Mouse (Mus musculus): ENCODE measurements around the gene Btbd17.

The Btbd17 gene

DNA sequence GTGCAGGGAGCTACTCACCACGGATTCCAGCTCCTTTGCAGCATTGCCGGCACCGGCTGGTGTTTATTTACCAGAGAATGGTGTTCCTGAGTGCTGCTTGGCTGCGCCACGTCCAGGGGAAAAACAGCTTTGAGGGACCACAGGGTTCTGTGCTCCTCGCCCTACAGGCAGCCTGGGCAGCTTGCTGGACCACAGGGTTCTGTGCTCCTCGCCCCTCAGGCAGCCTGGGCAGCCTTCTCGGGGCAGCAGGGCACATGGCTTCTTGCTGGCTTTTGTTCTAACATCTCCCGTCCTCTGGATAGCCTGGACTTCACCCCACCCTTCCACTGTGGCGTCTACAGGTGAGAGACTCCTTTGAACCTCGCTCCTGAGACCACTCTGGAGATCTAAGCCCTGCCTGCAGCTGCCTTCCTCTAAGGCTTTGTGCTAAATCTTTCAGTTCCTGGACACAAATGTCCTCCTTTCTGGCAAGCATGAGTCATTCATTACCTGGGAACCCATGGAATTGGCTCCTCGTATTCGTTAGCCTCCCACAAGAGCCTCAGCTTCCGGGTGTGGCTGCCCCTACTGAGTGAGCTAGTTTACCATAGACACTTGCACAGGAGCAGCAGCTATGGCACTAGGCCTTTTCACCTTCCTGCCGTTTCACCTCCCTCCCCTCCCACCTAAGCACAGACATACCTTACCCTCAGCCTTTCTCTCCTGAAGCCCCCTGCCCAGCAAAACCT lies 7.0 kb upstream of the Btbd17 start:
- DNase-seq (ENCODE audit: low spot score) = no peak

DNA sequence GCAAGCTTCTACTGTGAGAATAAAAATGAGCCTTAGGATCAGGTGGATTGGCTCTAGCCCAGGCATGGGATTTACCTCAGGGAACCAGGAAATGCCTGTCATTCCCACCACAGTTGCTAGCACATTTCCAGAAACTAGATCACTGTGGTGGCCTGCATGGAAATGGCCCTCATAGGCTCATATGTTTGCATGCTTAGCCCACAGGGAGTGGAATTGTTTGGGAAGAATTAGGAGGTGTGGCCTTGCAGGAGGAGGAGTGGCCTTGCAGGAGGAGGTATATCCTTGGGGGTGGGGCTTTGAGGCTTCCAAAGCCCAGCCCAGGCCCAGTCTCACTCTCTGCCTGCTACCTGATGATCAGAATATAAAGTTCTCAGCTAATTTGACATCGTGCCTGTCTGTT lies 6.2 kb upstream of the Btbd17 start:
- no peak for DNase-seq (ENCODE audit: low spot score)

DNA sequence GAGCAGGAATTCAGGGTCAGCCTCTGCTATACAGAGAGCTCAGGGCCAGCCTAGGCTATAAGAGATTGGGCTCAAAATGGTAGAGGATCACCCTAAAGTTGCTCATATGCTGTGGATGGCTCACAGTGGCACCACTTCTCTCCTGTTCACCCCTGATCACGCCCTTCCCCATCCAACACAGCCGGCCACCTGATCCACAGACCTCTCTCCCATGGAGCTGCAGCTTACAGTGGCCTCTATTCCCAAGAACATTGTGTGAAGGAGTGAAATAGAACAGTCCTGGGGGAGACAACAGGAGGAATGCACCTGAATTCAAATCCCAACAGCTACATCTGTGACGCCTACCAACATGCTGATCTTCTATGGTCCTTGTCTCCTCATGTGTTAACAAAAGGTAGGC lies 2.9 kb upstream of the Btbd17 start, which contains the start of gene Gpr142:
Gpr142 (plus strand) TSS at position 301 of the 400 bp plus-strand sequence.
- no peak for DNase-seq (ENCODE audit: low spot score)

DNA sequence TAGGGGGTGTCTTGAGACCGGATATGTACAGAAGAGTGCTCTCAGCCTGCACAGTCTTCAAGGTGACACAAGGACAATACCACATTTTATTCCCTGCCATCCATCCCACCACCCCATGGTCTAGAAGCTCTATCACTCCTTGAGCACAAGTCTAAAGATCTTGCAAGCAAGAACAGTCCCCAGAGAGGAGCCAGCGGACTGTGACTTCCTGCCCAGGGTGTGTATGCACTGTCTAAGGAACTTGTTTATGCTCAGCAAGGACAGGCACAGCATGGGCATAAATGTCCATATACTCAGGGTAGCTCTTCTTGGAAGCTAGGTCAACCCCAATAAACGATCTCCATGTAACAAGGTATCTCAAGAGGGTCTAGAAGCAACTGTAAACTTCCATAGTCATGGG lies 2.2 kb upstream of the Btbd17 start:
- no peak for DNase-seq (ENCODE audit: low spot score)

DNA sequence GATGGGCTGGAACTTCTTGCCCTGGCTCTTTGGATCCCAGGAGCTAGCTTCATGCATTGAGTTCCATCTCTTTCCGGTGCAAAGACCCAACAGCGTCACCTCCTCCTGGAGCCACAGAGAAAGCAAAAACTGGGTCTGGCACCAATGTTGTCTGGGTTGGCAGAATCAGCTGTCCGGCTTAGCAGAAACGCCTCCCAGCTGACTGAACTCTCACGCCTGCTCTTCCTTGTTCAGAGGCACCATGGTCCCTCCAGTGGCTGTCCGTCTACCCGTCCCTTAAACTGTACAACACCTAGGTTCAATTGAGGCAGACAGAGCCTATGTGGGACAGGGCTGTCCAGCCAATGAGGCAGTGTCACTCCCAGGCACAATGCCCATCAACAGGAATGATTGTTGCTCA lies 1.4 kb upstream of the Btbd17 start:
- no peak for DNase-seq (ENCODE audit: low spot score)

DNA sequence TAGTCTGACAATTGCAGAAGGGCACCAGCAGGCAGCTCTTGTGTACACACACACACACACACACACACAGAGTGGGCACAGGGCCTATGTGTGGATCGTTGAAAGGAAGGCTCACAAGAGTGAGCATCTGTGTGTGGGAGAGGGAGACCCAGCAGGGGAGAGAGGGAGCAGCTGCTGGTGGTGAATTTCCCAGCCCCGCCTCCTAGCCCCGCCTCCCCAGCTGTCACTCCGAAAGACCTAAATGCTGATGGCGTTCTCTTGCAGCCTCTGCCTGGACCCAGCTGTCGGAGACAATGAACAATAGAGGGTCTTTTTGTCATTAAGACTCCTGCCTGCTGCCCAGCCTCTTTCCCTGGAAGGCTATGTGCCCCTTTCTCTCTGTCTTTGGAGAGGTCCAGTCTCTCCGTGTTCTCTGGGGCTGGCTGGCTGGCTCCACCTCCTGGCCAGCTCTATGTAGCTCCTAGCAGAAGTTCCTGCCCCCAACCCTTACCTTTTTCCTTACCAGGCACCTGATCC lies 456 bp downstream of the Btbd17 start:
- DNase-seq (ENCODE audit: low spot score) = no peak

DNA sequence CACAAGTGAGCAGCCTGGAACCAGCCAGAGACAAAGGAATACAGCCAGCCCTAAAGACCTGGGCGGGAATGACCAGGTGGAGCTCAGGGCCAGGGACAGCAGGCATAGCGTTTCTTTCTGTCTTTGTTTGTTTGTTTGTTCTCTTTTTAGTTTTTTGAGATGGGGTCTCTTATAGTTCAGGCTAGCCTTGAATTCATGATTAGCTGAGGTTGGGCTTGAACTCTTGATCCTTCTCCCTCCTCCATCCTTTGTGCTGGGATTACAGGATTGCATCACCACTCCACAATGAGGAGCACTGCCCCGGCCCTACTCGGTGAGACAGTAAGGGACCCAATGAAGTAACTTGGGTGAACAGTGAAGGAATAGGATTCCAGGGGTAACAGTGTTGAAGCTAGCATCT lies 1.1 kb downstream of the Btbd17 start:
- DNase-seq (ENCODE audit: low spot score) = no peak

DNA sequence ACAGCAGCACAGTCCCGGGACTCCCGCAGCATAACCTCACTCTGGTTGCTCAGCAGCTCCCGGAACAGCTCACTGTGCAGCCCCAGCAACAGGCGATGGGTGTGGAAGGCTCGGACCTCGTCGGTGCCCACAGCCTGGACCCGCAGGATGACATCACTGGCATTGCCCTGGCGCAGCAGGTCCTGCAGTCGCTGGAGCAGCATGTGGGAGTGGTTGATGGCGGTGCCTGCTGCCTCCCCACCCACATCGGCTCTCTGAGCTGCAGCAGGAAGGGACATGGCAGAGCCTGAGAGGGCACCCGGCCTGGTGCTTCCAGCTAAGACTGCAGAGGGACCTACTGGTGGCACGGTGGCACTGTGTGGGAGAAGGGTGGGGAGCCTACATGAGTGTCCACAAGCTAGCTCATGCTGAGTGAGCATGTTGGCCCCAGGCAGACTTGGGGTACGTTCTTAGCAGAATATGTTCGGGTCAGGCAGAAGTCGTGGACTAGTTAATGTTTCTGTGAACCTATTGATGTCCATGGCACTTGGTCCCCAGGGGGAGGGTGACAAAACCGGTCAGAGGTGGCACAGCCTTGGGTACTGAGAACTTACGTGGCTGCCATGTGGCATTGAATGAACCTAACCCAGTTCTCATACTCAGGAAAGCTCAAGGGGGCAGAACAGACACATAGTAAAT lies 1.7 kb downstream of the Btbd17 start:
- DNase-seq (ENCODE audit: low spot score) = no peak

DNA sequence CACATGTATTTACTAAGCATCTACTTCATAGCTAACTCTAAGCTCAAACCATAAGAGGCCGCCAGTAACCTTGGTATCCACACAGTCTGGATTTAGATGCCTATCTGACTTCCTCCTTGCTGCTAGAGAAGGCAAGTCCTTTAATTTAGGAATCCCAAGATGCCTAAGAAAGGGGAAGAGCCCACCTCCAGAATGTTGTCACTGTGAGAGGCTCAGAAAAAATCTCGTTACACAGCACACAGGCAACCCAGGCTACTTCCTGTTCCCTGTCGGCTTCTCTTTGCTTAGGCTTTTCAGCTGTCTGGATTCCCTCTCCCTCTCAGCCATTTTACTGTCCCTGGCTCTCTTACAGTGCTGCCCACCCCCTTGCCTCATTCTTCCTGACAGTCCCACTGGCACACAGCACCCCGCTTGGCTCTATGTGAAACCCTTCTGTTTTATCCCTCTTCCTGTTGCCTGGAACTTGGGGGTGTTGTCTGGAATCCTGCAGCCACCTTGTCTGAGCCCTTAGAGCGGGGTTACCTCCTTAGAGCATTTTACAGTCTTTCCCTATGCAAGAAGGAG lies 2.7 kb downstream of the Btbd17 start:
- DNase-seq (ENCODE audit: low spot score) = no peak

DNA sequence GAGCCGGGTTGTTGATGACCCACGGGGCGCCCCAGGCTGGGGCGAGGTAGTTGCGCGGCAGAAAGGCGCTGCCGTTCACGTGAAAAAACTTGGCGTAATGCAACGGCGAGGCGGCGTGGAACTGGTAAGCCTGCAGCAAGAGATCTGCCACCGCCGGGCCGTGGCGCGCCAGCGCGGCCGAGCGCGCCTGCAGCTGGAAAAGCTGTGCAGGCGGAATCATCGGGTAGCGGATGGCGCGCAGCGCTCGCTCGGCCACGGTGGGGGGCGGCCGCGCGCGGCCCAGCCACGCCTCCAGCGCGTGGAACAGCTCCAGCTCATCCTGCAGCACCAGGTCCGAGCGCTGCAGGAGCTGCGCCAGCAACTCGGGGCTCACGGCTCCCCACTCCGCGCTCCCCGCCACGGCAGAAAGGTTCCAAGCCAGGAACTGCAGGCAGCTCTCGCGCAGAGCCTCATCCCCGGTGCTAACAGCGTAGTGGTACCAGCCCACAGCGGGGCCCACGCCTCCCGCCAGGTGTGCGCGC lies 3.8 kb downstream of the Btbd17 start:
- DNase-seq (ENCODE audit: low spot score) = no peak

DNA sequence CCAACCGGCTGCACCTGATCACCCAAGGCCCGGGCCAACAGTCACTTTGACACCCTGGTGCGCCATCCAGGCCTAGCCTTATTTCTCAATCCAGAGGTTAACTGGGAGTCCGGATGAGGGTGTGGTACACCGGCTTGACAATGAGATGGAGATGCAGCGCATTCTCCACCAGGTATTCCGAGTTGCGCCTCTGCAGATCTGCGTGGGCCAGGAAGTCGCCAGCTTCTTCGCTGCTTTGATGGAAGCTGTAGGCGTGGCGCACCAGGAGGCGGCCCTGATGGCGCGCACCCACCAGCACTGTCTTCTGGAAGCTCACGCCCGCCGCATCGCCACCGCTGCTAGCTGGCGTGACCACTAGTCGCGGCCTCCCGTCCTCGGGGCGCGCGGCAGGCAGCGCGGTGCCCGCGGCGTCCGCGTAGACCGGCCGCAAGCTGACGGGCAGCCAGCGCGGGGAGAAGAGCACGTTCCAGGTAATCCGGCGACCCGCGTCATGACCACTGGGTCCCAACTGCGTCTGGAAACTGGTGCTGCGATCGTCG lies 4.3 kb downstream of the Btbd17 start:
- no peak for DNase-seq (ENCODE audit: low spot score)

DNA sequence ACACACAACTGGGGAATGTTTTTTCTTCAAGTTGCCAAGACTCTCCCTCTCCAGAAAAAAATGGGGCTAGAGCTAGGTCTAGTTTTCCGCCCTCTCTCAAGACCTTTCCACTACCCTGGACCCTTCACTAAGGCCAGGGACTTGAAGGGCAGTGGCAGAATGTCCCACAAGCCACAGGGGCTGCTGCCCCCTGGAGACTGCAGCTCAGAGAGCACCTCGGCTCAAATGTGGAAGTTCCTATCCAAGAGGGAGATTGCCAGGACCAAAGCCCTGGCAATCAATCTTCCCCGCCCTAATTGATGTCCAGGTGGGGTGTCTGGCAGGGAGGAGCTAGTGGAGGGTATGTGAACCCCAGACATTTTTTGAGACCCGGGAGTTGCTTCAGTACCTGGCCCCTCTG lies 4.9 kb downstream of the Btbd17 start:
- no peak for DNase-seq (ENCODE audit: low spot score)

DNA sequence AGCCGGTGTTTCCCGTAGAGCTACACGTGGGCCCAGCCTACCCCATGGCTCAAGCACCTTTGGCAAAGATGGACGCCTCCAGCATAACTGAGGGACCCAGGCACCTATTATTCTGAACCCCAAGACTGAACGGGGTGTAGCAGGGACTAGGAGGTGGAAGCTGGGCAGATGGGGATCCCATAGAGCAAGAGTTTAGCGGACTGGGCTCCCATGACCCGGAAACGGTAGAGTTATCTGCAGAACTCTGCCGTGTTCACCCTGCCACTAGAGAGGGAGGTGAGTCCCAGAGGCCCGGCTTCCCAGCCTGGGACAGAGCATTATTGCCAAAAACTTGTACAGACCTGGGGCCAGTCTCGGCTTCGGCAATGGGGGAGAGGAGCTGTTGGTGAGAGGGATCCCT lies 5.6 kb downstream of the Btbd17 start:
- no peak for DNase-seq (ENCODE audit: low spot score)

DNA sequence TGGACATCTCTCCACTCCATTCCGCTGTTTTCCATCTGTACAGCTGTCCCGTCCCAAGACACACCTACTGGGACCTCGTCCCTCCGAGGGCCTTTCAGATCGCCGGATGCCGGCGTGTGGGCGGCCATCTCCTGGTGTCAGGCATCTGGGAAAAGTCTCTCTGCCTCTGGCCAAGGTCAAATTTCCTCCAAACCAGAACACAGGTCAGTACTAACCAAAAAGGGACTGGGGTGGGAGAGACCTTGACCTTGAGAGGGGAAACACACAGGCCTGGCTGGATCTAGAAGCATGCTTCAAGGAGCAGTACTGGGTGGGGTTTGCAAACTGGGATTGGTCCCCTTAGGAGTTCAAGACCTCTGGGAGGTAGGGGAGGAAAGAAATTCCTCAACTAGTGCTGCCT lies 6.0 kb downstream of the Btbd17 start:
- DNase-seq (ENCODE audit: low spot score) = no peak

DNA sequence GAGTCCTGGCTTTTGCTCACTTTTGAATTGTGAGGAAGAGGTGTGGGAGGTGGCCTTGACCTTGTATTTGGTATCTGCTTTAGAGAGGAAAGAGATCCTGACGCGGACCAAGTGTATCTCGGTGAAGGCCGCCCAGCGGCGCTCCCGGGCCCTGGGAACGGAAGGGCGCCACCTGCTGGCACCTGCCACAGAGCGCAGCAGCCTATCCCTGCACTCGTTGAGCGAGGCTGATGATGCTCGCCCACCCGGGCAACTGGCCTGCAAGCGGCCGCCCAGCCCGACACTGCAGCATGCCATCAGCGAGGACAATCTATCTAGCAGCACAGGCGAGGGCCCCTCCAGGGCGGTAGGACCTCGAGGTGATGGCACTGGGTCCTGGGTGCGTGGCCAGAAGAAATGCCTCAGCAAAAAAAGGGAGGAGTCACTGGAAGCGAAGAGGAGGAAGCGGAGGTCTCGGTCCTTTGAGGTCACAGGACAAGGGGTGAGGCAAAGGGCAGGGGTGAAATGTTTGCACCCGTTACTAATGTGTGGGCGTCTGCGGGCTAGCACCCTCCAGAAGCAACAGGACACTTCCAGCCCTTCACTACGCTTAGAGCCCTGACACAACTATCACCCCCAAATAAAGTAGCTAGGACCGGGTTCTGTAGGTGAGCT lies 6.6 kb downstream of the Btbd17 start:
- peak; percentile 86 for DNase-seq (ENCODE audit: low spot score)

DNA sequence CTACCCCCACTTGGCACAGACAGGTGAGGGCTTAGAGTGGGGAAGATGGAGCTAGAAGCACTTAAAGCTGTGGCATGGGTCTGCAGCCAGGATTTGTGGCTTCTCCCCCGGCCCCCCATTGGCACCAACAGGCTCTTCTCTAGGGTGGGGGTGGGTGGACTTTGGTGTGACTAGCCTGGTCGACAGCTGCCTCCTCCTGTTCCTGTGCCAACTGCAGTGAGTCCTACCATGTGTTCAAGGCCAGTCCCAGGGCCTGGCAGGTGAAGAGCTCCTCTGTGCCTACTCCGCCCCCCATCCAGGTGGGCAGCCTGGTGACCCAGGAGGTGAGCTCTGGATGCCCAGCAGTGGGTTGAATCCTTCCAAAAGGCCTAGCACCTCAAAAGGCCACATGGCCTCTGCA lies 8.1 kb downstream of the Btbd17 start:
- no peak for DNase-seq (ENCODE audit: low spot score)

DNA sequence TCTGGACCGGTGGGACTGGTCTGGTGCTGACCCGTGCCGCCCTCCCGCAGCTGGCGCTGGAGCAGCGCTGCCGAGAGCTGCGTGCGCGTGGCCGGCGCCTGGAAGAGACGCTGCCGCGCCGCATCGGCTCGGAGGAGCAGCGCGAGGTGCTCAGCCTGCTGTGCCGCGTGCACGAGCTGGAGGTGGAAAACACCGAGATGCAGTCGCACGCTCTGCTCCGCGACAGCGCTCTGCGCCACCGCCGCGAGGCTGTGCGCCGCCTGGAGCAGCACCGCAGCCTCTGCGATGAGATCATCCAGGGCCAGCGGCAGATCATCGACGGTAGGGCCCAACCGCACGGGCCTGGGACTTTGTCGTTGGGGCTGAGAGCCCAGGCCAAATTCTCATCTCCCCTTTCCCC lies 9.4 kb downstream of the Btbd17 start:
- no peak for DNase-seq (ENCODE audit: low spot score)

DNA sequence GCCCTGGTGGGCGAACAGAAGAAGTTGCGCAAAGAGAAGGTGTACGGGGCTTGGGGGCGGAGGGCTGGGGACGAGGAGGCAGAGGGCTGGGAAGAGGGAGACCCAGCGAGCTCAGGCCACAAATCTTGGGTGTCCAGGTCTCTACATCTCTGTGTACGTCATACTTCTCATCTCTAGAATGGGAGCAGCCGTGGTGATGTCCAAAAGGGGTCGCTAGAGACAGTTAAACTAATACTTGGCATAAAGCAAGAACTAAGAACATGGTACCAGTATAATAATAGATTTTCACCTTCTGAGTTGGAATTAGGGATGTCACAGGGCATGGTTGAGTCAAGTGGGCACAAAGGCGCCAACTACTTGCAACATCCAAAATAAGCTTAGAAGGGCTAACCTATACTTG lies 9.9 kb downstream of the Btbd17 start:
- no peak for DNase-seq (ENCODE audit: low spot score)

DNA sequence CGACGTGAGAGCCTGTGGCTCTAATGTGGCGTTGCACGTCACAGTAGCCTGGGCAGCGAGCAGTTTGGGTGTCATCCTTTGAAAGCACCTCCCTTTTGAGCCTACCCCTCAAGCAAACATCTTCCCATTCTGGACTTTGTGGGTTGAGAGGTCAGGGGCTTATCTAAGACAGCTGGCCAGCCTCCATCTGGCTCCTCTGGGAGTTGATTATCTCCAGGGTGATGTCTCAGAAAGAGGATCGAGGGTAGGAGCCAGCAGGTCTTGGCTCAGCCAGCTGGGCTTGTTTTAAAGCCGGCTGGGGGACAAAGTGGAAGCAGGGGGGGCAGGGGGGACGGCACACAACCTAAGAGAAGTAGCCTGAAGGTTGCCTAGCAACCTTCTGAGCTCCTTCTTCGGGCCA lies 15.7 kb downstream of the Btbd17 start:
- DNase-seq (ENCODE audit: low spot score) = no peak

DNA sequence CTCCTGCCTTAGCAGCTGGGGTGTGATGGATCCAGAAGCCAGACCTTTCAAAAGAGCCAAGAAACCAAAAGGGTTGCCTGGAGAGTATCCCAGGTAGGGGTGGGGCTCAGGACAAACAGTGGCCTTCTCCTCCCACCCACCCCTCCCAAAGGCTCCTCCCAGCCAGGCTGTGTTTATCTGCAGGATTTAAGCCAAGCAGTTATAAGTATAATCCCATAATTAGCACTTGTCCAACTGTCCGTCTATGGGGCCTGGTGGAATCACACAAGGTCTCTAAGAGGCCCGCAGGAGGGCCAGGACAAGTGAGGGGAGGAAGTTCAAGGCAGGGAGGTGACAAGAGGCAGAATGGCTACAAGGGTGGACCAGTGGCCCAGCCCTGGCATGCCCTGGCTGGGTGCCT lies 23.8 kb downstream of the Btbd17 start:
- DNase-seq (ENCODE audit: low spot score) = no peak

DNA sequence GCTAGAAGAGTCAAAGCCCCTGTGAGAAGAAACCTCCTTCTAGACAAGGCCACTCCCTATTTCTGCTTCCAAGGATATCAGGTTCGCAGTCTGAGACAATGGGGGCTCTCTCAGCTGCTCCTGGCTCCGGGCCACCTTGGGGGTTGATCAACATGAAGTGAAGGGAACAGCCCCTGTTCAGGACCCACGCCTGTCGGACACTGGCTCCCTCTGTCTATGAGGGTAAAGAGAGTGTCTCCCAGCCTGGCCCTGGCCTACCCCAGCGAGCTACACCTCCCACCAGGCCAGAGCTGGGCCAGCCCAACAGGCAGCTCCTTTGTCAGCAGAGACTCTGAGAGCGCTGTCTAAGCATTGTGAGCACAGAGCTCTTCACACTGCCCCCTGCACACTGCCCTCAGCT lies 25.8 kb downstream of the Btbd17 start:
- no peak for DNase-seq (ENCODE audit: low spot score)
